ENCODE assay signal across 8 mouse cellular contexts in genomic region chr9:58112866-58113278, GRCm38 (mm10). TPM values are rescaled to one million over a fixed set of nuclear protein-coding genes. Genes with fewer than 3 reads are reported as not detected.
A peak's percentile ranks its signal among the peaks of the same experiment; 100 is the strongest.
DNase-seq lines count a peak whose midpoint lies in the region; ATAC-seq and TF ChIP-seq lines count a peak whose summit lies in the region.

No protein-coding gene starts in this region.

- no peak overlapping the region; the same call in 1 of the 2 replicates for H3K4me3 ChIP-seq in layer of hippocampus, adult 2 months
- no peak overlapping the region for H3K4me3 ChIP-seq in embryonic facial prominence, embryonic 12.5 days
- H3K4me3 ChIP-seq in kidney, postnatal 0 days (replicated peaks; ENCODE audit: low read depth, low read length): no peak overlapping the region
- H3K4me3 ChIP-seq in neural tube, embryonic 12.5 days: no peak overlapping the region

- no peak overlapping the region for H3K9ac ChIP-seq in embryonic facial prominence, embryonic 12.5 days
- H3K9ac ChIP-seq in kidney, postnatal 0 days (ENCODE audit: low read depth, low read length): no peak overlapping the region
- no peak overlapping the region for H3K9ac ChIP-seq in neural tube, embryonic 12.5 days

- H3K9me3 ChIP-seq in embryonic facial prominence, embryonic 12.5 days: no peaks in the 10 kb centered on the region
- no peaks in the 10 kb centered on the region for H3K9me3 ChIP-seq in kidney, postnatal 0 days (replicated peaks; ENCODE audit: low read length)
- no peaks in the 10 kb centered on the region for H3K9me3 ChIP-seq in neural tube, embryonic 12.5 days

- peak; percentile 41 to 45 for DNase-seq in layer of hippocampus, adult 2 months (ENCODE audit: low spot score in 2 of 2)
- no peak for DNase-seq in layer of hippocampus, adult 9-11 months
- DNase-seq in kidney, postnatal 0 days (ENCODE audit: low spot score): peak; percentile 73
- no peak for DNase-seq in frontal cortex, postnatal 36 days (ENCODE audit: low spot score in 2 of 2)
- DNase-seq in heart, postnatal 4 days: no peak
- DNase-seq in left cerebral cortex, postnatal 36 days (ENCODE audit: low spot score in 2 of 2): no peak

- no peak for ATAC-seq in embryonic facial prominence, embryonic 12.5 days (ENCODE audit: insufficient number of reproducible peaks, insufficient read depth, low FRiP score, low TSS enrichment)
- ATAC-seq in kidney, postnatal 0 days (replicated peaks; ENCODE audit: low FRiP score, low read depth): 0 out of 2 replicates have a peak, but pooled peaks have one; percentile 19
- peak; percentile 75 for ATAC-seq in neural tube, embryonic 12.5 days (ENCODE audit: low FRiP score, low read depth)

- peak overlapping the region; percentile 42 for H3K4me2 ChIP-seq in embryonic facial prominence, embryonic 12.5 days (replicated peaks)
- peak overlapping the region; percentile 43 for H3K4me2 ChIP-seq in kidney, postnatal 0 days (ENCODE audit: low read length)
- H3K4me2 ChIP-seq in neural tube, embryonic 12.5 days (replicated peaks): peak overlapping the region; percentile 51

- no peaks in the 10 kb centered on the region for H3K36me3 ChIP-seq in embryonic facial prominence, embryonic 12.5 days
- H3K36me3 ChIP-seq in kidney, postnatal 0 days (ENCODE audit: insufficient read depth, low read length): no peaks in the 10 kb centered on the region
- H3K36me3 ChIP-seq in neural tube, embryonic 12.5 days: no peaks in the 10 kb centered on the region

- peak overlapping the region; percentile 96 for H3K27ac ChIP-seq in layer of hippocampus, adult 2 months
- peak overlapping the region; percentile 84 for H3K27ac ChIP-seq in embryonic facial prominence, embryonic 12.5 days
- H3K27ac ChIP-seq in kidney, postnatal 0 days: peak overlapping the region; percentile 36; the same call in 1 of the 2 replicates
- peak overlapping the region; percentile 17 for H3K27ac ChIP-seq in neural tube, embryonic 12.5 days

- H3K27me3 ChIP-seq in embryonic facial prominence, embryonic 12.5 days: no peaks in the 10 kb centered on the region
- H3K27me3 ChIP-seq in kidney, postnatal 0 days (ENCODE audit: insufficient read depth, low read length): no peaks in the 10 kb centered on the region
- H3K27me3 ChIP-seq in neural tube, embryonic 12.5 days (replicated peaks): peaks cover 42% of the 10 kb centered on the region

- H3K4me1 ChIP-seq in embryonic facial prominence, embryonic 12.5 days: peaks cover 61% of the 10 kb centered on the region
- H3K4me1 ChIP-seq in kidney, postnatal 0 days (replicated peaks; ENCODE audit: insufficient read depth, low read length): peaks cover 36% of the 10 kb centered on the region
- peaks cover 61% of the 10 kb centered on the region for H3K4me1 ChIP-seq in neural tube, embryonic 12.5 days

- no peak for TF ChIP-seq CTCF in layer of hippocampus, adult 2 months (conservative IDR thresholded peaks at IDR 0.05)
- no peak for TF ChIP-seq CTCF in kidney, postnatal 0 days (IDR thresholded peaks at IDR 0.05; ENCODE audit: low read depth)

- 0% methylated on average over 6 of the region's 6 CpGs for WGBS in embryonic facial prominence, embryonic 12.5 days
- 5% methylated on average over 6 of the region's 6 CpGs for WGBS in kidney, postnatal 0 days
- WGBS in neural tube, embryonic 12.5 days: 1% methylated on average over 6 of the region's 6 CpGs

- intact Hi-C loops in left cerebral cortex, postnatal 36 days (cut with DNase I): loop anchor here (2.0 to 5.0 kb wide), 2 partner anchors 46 to 86 kb away; no protein-coding TSS in a partner anchor

RNA-seq across cellular contexts. Expression of gene Ccdc33, which starts 5.8 kb away (rescaled TPM):
- total RNA-seq in layer of hippocampus, adult 2 months (2021): under 1 TPM; 0.29 to 0.49 TPM
- 0.13 and 0.50 TPM in 2 replicates for polyA plus RNA-seq in embryonic facial prominence, embryonic 12.5 days (2016; fragmentation: Nextera tagmentation; extraction: Ambion mirVana)
- polyA plus RNA-seq in kidney, postnatal 0 days (2015; fragmentation: Nextera tagmentation; extraction: Ambion mirVana): 0.09 and 0.13 TPM in 2 replicates
- polyA plus RNA-seq in neural tube, embryonic 12.5 days (2016; fragmentation: Nextera tagmentation; extraction: Ambion mirVana): 0.70 and 1.3 TPM in 2 replicates
- not detected for total RNA-seq in heart, postnatal 4 days (2021)
- total RNA-seq in left cerebral cortex, postnatal 36 days (2021): 1 to 10 TPM in 1 of 2 experiments, under 1 TPM in 1; 0.49 to 1.1 TPM

RNA-seq across cellular contexts. Expression of gene Stra6, which starts 49.3 kb away (rescaled TPM):
- total RNA-seq in layer of hippocampus, adult 2 months (2021): 10 to 100 TPM; 17.1 to 17.7 TPM
- polyA plus RNA-seq in embryonic facial prominence, embryonic 12.5 days (2016; fragmentation: Nextera tagmentation; extraction: Ambion mirVana): 30.1 and 38.1 TPM in 2 replicates
- polyA plus RNA-seq in kidney, postnatal 0 days (2015; fragmentation: Nextera tagmentation; extraction: Ambion mirVana): 12.2 and 13.2 TPM in 2 replicates
- polyA plus RNA-seq in neural tube, embryonic 12.5 days (2016; fragmentation: Nextera tagmentation; extraction: Ambion mirVana): 40.5 and 46.6 TPM in 2 replicates
- total RNA-seq in heart, postnatal 4 days (2021): under 1 TPM; 0.11 to 0.26 TPM
- 1 to 10 TPM; 5.6 to 7.3 TPM for total RNA-seq in left cerebral cortex, postnatal 36 days (2021)

Comparison
In these comparisons a context has a peak if more than half of its experiments do, and no peak if none do; other contexts are left out.
1. DNase-seq: peak in layer of hippocampus, adult 2 months (2 of 2) and kidney, postnatal 0 days (single experiment); none in layer of hippocampus, adult 9-11 months (single experiment), frontal cortex, postnatal 36 days (0 of 2), heart, postnatal 4 days (single experiment) and left cerebral cortex, postnatal 36 days (0 of 2).
2. H3K27ac ChIP-seq: peak in every context shown above with its lines; median percentile 96 in layer of hippocampus, adult 2 months; 84 in embryonic facial prominence, embryonic 12.5 days; 36 in kidney, postnatal 0 days; 17 in neural tube, embryonic 12.5 days.
3. RNA of gene Stra6, which starts 49.3 kb away (total RNA-seq): 17.1 to 17.7 TPM in layer of hippocampus, adult 2 months and 5.6 to 7.3 TPM in left cerebral cortex, postnatal 36 days; 0.11 to 0.26 TPM in heart, postnatal 4 days; every median in the first group is over 4 times any median in the second.
4. Peak in every context shown above with its lines, with median percentiles within 50 percentile points of each other: H3K4me2 ChIP-seq.